Mouse (Mus musculus): Measurements from ENCODE around the gene Acp5.

DNA sequence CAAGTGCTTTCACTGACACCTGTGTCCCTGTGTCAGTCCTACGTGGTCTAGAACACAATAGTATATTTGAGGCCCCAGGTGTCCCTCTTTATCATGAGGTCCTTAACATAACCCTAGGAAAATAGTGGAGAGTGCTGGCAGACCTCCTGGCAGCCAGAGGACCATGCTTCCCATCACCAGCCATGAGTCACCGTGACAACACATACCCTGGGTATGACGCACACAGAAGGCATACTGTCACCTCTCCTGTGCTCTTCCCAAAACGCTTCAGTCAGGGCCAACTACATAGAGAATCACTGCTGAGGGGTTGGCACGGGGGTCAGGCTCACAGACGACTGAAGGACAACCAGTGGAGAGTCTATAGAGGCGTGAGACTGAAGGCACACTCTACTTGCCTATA, 45.5 kb downstream of the Acp5 start:
- no peak for TF ChIP-seq POLR2A (IDR thresholded peaks at IDR 0.05; ENCODE audit: control insufficient read depth, low read depth, low read length)
- no peak for TF ChIP-seq CTCF (IDR thresholded peaks at IDR 0.05; ENCODE audit: control insufficient read depth, insufficient read depth, insufficient replicate concordance, low read depth, low read length)

Measured in testis, adult 2 months (tissue).